Mouse (Mus musculus) right cerebral cortex, postnatal 4 days (tissue): ENCODE data around the gene Nod1.

ENCODE experiments used
- DNase-seq: peaks from one replicate; pipeline ENCODE4 v3.0.0-alpha.2; 2022

Nod1 gene

DNA sequence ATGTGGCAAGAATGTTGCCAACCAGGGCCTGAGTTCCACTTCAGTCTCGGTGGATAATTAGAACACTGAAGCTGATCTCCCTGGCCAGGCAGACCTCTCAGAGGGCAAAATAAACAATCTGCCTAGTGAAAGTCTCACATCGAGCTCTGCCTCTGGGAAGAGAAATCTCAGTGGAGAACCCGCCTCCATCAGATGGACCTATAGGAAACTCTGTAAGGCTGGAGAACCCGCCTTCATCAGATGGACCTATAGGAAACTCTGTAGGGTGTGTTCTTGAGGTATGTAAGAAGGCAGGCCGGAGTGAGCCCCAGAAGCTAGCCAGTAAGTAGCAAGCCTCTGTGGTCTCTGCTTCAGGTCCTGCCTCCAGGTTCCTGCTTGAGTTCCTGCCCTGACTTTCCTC, 37.5 kb downstream of the Nod1 start:
- no peak for DNase-seq

DNA sequence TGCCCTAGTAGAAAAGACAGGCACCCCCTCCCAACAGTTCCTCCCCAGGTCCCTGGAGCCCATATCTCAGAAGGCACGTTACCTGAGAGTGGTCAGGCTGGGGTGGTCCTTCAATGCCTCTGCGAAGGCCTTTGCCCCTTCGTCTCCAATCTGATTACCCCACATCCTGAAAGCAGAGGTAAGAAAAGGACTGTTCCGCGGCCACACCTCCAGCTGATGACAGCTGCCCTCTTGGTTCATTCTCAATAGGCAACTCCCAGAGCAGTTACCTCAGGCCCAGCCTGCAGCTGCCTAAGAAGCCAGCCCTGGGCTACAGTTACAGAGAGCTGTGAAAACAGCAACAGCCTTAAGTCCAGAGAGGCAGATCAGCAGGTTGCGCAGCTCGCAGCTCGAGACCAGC, 38.1 kb downstream of the Nod1 start:
- DNase-seq, result no peak

DNA sequence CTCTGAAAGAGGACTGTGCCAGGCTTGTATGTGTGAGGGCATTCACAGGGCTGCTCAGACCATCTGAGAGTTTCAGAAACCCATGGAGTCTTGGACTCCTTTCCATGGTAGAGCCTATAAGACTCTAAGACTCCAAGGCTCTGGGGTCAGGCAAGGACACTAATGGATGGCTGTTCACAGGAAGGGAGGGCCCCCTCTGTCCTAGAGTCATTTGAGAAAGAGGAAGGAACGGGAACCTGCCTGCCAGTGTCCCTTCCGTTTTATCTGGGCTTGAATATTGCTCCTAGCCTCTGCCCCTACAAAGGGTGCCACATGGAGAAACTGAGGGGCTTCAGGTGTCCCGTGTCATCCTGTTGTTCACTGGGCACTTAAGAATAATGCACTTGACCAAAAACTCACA, 38.5 kb downstream of the Nod1 start:
- no peak for DNase-seq

DNA sequence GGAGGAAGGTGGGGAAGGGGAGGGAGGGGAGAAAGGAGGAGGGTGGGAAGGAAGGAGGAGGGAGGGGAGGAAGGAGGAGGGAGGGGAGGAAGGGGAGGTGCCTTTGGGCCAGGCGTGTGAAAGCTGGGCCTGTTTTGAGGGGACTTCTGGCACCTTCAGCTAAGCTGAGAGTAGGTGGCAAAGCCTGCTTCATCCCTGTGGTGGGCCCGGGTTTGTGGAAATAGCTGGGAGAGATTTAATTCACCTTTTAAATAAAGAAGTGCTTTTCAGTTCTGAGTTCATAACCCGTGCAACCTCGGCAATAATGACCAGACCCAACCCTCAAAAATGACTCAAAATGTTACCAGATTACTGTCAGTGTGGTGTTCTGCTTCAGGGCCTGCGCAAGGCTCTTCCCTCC, 39.2 kb downstream of the Nod1 start:
- DNase-seq, result no peak

DNA sequence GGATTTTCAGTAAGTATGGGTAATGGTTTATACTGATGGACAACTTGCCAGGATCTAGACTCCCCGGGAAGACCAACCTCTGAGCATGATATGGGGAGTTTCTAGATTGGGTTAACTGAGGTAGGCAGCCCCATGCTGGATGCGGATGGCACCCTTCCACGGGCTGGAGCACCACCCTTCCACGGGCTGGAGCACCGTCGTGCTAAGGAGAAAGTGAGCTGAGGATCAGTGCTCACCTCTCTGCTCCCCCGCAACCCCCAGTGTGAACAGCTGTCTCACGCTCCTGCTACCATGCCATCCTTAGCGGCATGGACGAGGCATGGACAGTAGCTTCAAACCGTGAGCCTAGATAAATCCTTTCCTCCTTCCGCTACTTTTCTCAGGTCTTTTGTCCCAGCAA, 39.9 kb downstream of the Nod1 start:
- DNase-seq, result no peak

DNA sequence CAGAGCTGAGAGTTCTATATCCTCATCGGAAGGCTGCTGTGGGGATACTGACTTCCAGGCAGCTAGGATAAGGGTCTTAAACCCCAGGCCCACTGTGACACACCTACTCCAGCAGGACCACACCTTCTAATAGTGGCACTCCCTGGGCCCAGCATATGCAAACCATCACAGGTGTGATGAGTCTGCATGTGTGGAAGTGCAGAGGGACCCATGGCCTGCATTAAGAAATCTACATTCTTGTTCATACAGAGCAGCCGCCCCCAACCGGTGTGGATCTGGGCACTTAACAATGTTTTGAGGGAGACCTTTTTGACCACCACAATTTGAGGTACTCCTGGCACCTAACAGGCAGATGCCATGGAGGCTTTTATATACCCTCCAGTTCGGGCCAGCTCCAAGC, 40.8 kb downstream of the Nod1 start:
- DNase-seq, result no peak

DNA sequence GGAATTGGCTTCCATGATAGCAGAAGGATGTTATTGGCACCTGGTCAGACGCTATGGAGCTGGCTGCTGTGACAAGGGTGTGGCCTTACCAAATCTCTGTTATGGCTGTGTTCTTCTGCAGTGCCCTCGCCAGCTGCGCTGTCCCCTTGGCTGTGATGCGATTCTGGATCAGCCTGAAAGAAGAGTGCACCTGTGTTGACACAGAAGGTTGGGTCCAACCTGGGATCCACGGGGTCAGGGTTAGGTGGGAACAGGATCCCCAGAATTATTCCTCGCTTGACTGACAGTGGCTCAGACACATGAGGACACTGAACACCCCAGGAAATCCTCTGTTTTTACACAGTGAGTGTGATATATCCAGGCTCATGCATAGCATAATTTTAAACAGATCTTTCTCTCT, 44.5 kb downstream of the Nod1 start:
- no peak for DNase-seq

DNA sequence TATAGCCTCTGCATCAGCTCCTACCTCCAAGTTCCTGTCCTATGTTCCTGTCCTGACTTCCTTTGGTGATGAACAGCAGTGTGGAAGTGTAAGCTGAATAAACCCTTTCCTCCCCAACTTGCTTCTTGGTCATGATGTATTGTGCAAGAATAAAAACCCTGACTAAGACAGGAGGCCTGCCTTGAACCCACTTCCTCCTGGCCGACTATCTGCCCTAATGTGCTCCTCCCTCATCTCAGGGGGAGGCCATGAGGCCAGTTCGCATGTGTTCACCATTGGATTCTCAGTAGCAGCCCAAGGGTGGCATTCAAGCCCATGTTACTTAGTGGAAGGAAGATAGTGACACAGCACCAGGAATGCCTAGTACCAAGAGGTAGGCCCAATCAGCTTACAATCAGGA, 45.5 kb downstream of the Nod1 start:
- no peak for DNase-seq

DNA sequence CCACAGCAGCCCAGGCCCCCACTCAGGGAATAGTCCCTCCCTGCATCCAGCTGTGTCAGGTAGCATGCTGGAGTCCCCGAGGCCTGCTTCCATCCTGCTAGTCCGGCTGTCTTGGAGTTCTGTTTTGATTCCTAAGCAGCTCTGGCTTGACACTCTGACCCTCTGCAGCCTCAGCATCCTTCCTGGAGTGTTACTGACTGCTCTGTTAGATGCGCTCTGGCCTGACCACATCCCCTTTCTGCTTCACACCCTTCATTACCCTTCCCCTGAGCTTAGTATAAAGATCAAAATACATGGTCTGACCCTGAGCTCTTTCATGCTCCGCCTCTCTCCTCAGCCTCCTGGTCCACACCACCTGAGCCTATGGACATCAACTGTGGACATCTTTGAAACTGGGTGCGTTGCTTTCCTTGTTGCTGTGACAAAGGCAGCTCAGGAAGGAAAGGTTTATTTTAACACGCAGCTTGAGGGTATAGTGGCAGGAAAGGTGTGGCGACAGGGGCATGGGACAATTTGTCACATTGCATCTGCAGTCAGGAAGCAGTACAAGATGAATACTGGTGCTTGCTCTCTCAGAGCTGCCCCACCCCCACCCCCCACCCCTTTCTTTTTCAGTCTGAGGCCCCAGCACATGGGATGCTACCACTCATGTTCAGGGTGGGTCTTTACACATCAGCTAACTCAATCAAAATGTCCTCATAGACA, 46.5 kb downstream of the Nod1 start:
- DNase-seq, result no peak

DNA sequence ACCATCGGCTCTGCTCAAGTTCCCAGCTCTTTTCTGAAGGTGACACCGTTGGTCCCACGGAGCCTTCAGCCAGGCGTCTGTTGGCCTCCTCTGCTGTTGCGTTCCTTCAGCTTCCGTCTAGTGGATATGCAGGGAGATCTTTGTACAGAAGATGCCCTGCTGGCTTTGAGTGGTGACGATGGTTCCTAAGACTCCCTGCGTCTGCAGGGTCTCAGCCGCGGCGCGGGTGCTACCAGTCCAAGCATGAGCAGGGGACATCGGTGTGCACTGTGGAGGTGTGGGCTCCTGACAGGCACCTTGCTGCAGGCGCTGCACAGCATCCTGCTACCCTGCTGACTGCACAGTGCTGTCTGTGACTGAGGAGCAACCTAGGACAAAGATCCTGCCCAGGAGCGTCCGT, 47.9 kb downstream of the Nod1 start:
- DNase-seq, result no peak

DNA sequence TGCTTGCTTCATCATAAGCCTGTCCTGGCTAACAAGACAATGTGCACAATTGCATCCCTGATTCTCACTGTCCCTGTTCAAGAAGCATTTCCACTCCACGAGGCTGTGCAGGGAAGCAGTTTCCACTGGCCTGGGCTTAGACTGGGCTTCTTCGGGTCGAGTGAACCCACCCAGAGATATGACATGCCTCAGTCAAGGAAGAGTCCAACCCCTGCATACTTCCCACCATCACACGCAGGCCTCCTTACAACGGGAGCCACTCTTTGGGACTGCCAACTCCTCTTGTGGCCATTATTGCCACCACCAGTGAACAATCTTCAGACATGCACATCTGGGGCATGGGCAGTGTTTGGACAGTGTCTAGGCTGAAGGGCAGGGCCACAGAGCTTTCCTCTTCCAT, 53.9 kb downstream of the Nod1 start:
- DNase-seq, result no peak

DNA sequence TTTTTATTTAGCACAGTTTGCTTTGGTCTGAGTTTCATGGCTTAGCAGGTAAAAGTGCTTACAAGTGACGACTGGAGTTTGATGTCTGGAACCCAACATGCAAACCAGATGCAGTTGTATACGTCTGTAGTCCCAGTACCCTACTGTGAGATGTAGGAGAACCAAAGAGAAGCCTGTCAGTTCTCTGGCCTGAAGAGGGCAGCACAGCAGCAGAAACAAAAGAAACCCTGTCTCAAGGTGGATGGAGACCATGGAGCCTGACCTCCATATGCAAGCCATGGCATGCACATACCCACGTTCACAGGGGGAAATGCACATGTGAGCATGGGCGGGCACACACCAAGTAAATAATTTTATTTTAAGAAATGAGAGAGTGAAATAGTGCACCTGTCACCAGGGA, 54.9 kb downstream of the Nod1 start:
- DNase-seq, result peak; percentile 16

DNA sequence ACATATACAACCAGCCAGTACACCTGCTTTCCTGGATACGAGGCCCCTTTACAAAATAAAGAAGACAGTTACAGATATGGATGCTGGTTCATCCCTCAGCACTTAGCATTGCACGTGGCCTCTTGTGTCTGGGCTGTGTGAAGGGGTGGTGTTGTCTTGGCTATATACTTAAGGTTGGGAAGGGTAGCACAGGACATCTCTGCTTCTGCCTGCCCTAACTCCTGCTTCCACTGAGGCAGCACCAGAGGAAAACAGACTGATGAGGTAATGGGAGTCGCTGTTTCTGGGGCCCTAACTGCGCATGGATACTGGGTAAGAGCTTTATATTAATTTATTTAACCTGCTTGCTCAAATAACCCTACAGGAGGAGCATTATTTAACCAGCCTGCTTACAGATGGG, 55.5 kb downstream of the Nod1 start:
- no peak for DNase-seq

DNA sequence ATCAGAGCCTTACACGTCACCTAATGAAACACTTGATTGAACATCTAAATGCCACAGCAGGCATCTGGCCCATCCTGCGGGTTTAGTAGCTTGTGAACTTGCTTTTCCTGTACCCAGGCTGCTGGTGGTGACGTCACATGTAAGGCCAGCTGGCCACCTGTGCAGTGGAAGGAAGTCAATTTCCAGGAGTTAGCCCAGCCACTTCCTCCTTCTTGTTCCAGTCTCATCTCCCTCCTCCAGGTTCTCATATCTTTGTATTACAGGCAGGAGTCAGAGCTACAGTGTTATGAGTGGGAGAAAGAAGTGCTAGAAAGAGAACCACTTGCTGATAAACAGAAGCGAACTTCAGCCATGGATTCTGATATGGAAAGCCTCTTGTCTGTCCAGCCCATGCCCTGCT, 56.2 kb downstream of the Nod1 start:
- no peak for DNase-seq

DNA sequence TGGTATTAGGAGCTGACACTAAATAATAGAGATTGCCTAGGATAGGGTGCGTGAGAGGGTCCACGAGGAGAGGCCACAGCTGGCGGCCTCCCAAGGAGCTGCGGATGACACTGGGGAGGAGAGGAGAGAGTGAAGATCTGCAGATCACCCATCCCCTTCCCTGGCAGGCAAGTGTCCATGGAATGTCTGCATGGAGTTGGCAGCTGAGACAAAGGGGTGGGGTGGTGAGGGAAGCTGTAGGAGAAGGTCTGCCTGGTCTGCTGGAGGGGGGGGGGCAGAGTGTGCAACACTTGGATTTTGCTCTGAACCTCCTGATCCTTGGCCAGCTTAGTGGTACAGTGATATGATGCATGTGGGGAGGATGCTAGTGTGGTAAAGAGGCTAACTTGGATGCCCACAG, 57.4 kb downstream of the Nod1 start:
- DNase-seq, result no peak

DNA sequence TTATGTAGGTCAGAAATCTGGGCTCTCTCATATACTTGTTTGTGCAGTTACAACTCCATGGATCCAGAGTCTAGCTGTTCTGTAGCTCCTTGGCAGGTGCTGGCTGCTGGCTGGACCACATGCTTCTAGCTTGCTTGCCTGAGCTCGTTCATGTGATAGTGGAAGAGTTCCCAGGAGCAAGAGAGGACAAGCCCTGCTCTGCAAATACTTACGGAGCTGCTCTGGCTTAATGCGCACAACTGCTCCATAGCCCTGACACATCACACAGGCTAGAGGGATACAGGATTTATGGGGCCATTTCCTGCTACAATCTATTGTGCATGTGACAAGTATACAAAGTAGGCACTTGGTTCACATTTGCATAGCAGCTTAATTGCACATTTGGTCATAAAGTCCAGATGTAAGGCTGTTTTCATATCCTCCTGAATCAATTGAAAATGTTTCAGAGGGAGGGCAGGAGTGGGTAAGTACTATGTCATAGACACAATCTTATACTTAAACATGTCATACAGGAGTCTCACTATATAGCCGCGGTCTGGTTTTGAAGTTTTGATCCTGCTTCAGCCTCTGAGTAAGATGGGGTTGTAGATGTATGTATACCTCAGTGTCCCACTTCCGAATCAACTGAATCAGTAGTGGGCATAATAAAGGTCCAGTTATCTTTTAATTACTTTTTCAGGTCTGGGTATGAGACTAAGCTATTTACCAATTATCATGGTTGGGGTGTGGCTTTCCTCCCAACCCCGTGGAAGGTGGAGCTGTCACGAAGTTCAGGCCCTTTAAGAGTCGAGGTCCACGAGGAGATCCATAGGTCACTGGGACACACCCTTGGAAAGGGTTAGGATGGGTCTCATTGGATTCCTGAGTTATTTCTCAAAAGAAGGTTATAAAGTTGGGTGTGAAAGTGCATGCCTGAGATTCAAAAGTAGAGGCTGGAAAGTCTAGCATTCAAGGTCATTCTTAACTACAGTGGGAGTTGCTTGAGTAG, 66.1 kb downstream of the Nod1 start:
- no peak for DNase-seq

DNA sequence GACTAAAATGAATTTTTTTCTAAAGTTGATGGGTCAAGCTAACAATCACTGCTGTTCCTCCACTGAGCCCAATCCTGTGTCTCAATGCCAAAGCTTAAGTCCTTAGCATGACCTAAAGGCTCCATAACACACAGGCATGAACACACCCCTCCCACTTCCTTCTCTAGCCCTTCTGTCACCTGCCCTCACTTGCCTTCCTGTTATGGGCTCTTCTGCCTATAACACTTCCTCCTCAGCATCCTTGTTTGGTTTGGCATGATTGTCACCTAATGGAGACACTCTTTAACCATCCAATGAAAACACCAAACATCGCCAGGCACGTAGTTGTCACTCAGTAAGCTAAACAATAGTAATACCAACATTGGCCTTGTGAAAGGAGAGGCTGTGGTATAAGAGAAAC, 69.9 kb downstream of the Nod1 start:
- DNase-seq, result no peak

DNA sequence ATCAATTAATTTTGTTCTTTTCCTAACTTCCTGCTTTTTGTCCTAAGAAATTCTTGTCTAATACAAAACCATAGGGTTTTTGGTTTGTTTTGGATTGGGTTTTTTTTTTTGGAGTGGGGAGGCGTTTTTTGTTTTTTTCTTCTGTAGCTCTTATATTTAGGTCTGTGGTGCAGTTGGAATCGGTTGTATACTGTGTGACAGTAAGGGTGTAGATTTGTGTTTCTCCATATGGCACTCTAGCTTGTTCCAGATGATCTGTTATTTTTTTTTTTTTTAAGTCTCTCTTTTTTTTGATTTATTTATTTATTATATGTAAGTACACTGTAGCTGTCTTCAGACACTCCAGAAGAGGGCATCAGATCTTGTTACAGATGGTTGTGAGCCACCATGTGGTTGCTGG, 72.2 kb downstream of the Nod1 start:
- DNase-seq, result no peak

DNA sequence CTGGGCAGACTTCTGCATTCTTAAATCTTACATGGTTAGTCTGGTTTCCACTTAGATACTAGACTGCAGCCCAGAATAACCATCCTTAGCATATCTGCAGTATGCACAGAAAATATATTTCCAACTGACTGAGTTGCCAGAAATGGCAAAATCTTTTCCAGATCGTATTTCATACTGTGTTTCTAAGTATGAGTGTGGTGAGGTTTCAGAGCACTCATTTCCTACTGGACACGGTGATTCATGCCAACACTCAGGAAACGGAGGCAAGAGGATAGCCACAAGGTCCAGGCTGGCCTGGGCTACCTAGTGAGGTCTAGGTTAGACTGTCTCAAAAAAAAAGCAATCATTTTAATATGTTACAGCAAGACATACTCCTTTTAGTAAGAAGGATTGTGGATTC, 81.0 kb downstream of the Nod1 start:
- DNase-seq, result no peak

DNA sequence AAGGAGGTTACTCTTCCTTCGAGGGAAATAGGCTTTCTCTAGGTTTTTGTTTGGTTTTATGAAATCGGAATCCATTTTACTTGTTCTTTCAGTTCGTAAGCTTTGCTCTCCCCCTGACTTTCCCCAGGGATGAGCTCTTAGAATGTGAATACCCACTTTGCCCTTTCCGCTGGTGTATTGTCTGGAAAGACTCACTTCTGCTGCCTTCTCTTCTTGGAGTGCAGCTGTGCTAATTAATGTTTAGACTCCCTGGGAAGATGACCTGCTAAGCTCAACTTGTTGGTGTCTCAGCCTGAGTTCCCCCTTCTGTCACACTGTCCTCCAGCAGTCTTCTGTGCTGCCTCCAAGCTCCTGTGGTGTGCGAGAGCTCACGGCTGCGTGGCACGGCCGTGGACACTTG, 82.2 kb downstream of the Nod1 start:
- no peak for DNase-seq

DNA sequence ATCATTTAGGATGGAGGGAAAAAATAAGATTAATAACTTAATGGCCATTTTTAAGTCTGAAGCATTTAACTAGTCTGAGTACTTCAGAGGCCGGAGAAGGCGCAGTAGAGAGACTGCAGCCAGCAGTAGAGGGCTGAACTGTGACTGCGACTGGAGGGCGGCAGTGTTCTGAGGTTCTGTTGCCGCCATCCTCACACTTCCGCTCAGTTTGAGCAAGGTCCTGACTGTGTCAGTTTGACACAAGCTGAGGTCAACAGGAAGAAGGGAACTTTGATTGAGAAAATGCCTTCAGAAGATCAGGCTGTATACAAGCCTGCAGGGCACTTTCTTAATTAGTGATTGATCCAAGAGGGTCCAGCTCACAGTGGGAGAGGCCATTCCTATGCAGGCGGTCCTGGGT, 86.2 kb downstream of the Nod1 start:
- no peak for DNase-seq

DNA sequence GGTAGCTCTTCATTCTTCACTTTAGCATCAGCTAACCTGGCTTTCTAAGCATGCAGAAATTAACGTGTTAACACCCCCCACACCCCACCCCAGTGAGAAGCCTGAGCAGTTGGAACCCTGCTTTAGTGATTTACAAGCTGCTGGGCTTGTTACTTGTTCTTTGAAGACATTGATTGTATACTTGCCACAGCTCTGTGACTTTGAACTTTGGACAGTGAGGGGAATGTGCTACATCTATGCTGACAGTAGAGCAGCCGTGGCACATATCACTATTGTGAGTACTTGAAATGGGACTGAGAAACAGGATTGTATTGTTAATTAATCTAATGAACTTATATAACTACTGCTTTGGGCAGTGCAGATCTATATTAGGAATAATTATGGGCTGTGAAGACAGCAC, 89.0 kb downstream of the Nod1 start:
- DNase-seq, result no peak

DNA sequence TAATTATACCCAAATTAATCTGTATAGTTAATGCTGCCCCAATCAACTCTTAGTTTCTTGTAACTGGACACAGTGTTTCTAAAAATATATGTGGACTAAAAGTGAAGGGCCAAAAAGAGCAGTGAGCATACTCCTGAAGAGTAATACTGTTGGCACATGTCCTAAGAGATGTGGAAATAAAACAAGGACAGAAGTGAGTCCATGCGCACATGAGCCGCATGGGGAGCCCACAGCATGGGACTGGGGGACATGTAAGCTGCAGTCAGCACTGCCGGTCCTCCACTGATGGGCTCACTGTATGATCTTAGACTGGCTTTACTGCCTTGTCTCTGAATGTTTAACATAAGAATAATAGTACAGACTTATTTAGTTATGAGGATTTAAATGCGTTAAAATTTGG, 92.3 kb downstream of the Nod1 start:
- no peak for DNase-seq

DNA sequence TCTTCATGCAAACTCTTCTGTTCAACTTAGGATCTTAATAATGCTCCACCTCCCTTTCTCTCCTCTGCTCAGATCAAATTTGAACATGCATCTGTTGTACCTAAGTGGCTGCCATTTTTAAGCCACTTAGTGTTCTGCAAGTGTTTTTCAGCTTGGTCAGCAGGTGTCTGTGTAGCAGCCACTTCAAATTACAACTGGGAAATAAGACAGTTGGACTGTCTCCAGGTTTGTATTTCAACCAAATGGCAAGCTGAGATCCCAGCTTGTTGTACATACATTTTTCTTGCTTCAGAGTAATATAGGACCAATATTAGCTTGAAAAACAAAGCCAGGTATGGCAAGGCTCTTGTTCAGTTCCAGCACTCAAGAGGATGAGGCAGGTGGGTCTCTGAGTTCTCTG, 93.9 kb downstream of the Nod1 start:
- DNase-seq, result no peak

DNA sequence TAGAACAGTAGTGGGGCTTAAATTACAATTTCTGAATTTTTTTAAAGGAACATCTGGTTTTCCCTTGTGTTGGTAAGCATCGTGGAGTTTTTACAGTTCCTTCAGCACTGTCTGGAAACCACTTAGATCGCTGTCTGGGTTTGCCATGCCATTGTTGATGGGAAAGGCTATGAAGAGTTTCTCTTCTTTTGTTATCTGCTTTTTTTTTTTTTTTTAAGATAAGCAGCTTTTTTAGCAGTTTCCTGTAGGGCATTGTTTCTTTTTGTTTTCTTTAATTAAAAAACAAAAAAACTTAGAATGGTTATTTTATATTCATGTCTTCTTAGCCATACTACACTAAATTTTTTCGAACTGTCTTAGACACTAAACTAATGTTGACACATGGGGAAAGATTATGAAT, 94.8 kb downstream of the Nod1 start:
- DNase-seq, result no peak
